Mouse (Mus musculus) stomach, postnatal 0 days (tissue): ENCODE results near the gene Msn. TPM values are rescaled to one million over a fixed set of nuclear protein-coding genes. Genes with fewer than 3 reads are reported as not detected.
A peak's percentile ranks its signal among the peaks of the same experiment; 100 is the strongest.

ENCODE experiments used
- ATAC-seq: fragments of 200-750 bp; cut with Nextera tagmentation; 2 replicates; pipeline ENCODE4 v1.8.0; 2017; ENCODE audit not compliant: low FRiP score, low TSS enrichment
- DNase-seq: peaks from one replicate; pipeline ENCODE4 v3.0.0-alpha.2; 2016; ENCODE audit warnings: low spot score
- H3K27ac ChIP-seq: fragments of 300-500 bp; sonication (generic); replicated peaks from 2 replicates; pipeline ENCODE4 v1.5.1; 2014; ENCODE audit warnings: mild to moderate bottlenecking, control low read depth
- H3K27me3 ChIP-seq: fragments of 300-500 bp; sonication (generic); 2 replicates; pipeline ENCODE4 v1.6.1; 2014; ENCODE audit warnings: low read length; ENCODE audit not compliant: control insufficient read depth, insufficient read depth
- H3K36me3 ChIP-seq: fragments of 300-500 bp; sonication (generic); 2 replicates; pipeline ENCODE4 v1.6.1; 2014; ENCODE audit warnings: low read length, mixed read lengths; ENCODE audit not compliant: control insufficient read depth, insufficient read depth
- H3K4me1 ChIP-seq: fragments of 300-500 bp; sonication (generic); replicated peaks from 2 replicates; pipeline ENCODE4 v1.6.1; 2014; ENCODE audit warnings: antibody characterized with exemption; ENCODE audit not compliant: control insufficient read depth, insufficient read depth
- H3K4me2 ChIP-seq: fragments of 300-500 bp; sonication (generic); replicated peaks from 2 replicates; pipeline ENCODE4 v1.6.1; 2014; ENCODE audit warnings: low read depth, mild to moderate bottlenecking, control low read depth, moderate library complexity
- H3K4me3 ChIP-seq: fragments of 300-500 bp; sonication (generic); 2 replicates; pipeline ENCODE4 v1.5.1; 2014; ENCODE audit warnings: low read depth, low read length, control low read depth
- H3K9ac ChIP-seq: fragments of 300-500 bp; sonication (generic); 2 replicates; pipeline ENCODE4 v1.6.1; 2014; ENCODE audit warnings: mild to moderate bottlenecking, low read length, control low read depth, mixed read lengths
- H3K9me3 ChIP-seq: fragments of 300-500 bp; sonication (generic); 2 replicates; pipeline ENCODE4 v1.6.1; 2016; ENCODE audit warnings: low read length; ENCODE audit not compliant: control insufficient read depth
- CTCF ChIP-seq: IDR thresholded peaks from 2 replicates; pipeline ENCODE4 v1.5.1; 2016; ENCODE audit warnings: antibody characterized with exemption, low read depth, mild to moderate bottlenecking, moderate library complexity
- EP300 ChIP-seq: optimal IDR thresholded peaks from 2 replicates; pipeline ENCODE3; 2016; ENCODE audit warnings: antibody characterized with exemption
- WGBS: fragments of 180-500 bp; shearing (Covaris S2); extraction: QIAGEN DNeasy Blood & Tissue Kit; methylation state at CpG from one replicate; pipeline ENCODE4 v1.1.7; 2014; 5-methylcytosine and 5-hydroxymethylcytosine counted together
- polyA plus RNA-seq: library from polyadenylated mRNA; unstranded; fragments of >200 nt; fragmentation: Nextera tagmentation; extraction: Ambion mirVana; gene quantifications from 2 replicates; pipeline ENCODE4 v1.2.1, GENCODE M21; 2015

Gene Msn
- polyA plus RNA-seq, 1 experiment from 2014 or later = 34.9 TPM

DNA sequence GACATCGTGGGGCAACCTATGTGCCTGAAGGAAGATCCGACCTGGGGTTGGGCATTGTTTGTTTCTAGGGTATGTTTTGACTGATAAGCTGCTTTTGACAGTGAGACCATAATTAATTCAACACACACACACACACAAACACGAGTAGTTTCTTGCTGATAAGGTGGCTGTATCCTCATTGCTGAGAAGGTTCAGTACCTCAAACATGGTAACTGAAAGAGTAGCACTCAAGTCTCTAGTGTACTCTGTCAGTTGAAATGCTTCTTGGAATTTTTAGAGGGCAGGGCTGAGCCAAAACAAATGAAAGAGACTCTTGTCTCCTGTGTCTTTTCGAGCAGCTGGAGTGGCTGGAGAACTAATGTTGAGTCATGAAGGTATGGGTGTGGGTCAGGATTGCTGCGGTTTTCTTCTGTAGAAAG is 38.4 kb downstream of the Msn start:
- Histone ChIP-seq H3K36me3 (no peaks in the 10 kb centered on the region), H3K27me3 (no peaks in the 10 kb centered on the region), H3K9ac (no peak overlapping the region), H3K27ac (no peak overlapping the region), H3K9me3 (no peaks in the 10 kb centered on the region), H3K4me3 (no peak overlapping the region), H3K4me1 (no peaks in the 10 kb centered on the region), H3K4me2 (no peak overlapping the region)
- DNase-seq (no peak), ATAC-seq (no peak)
- no peak for TF ChIP-seq EP300
- TF ChIP-seq CTCF = no peak
- WGBS = 36% methylated on average over 5 of the region's 5 CpGs

GRCm38 (mm10) chrX:96134840-96135580 is 39.2 kb downstream of the Msn start:
- 53% methylated on average over 6 of the region's 6 CpGs for WGBS
- H3K4me1 ChIP-seq = no peaks in the 10 kb centered on the region
- no peaks in the 10 kb centered on the region for H3K36me3 ChIP-seq
- TF ChIP-seq EP300 (no peak), CTCF (no peak)
- H3K4me3 ChIP-seq = no peak overlapping the region
- H3K27ac ChIP-seq = no peak overlapping the region; the same call in 1 of the 2 replicates
- no peak for DNase-seq
- no peaks in the 10 kb centered on the region for H3K27me3 ChIP-seq
- H3K9ac ChIP-seq = no peak overlapping the region
- H3K4me2 ChIP-seq = no peak overlapping the region
- H3K9me3 ChIP-seq = no peaks in the 10 kb centered on the region
- ATAC-seq = no peak

DNA sequence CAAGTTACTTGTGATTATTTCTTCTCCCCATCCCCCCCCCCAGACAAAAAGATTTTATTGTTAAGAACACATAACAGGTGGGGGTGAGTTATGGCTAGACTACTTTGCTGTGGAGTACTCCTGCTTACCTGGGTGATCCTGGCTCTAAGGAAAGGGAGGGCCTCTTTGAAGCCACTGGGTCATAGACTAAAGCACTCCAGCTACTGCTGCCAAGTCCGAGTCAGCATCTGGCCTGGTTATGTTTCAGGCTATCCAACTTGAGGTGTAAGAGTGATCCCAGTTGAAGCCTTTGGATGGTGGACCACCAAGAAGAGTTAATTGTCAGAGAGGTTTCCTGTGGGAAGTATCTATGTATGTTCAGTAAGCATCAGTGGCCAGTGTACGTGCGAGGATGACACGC is 39.7 kb downstream of the Msn start:
- TF ChIP-seq EP300 (no peak), CTCF (no peak)
- no peaks in the 10 kb centered on the region for H3K4me1 ChIP-seq
- 62% methylated on average over 4 of the region's 4 CpGs for WGBS
- H3K4me2 ChIP-seq = no peak overlapping the region
- no peak overlapping the region for H3K27ac ChIP-seq
- H3K9ac ChIP-seq = no peak overlapping the region
- H3K36me3 ChIP-seq = no peaks in the 10 kb centered on the region
- H3K27me3 ChIP-seq = no peaks in the 10 kb centered on the region
- no peak for DNase-seq
- no peak for ATAC-seq
- no peaks in the 10 kb centered on the region for H3K9me3 ChIP-seq
- H3K4me3 ChIP-seq = no peak overlapping the region

DNA sequence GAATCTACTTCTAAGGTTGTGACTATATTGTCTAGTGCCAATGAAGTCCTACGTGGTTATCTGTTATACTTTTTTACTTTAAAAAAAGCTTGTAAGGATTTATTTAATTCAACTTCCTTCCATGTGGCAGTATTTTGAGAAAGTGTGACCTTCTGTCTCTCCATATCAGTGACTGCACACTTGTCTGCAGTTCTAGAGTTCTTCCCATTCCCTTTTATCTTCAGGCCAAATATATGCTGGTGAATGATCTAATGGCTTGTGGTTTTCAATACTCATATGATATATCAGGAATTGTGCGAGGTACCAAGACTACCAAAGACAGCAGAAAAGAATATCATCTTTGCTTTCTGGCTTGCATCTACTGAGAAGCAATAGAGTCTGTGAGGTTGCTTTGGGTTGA is 43.4 kb downstream of the Msn start:
- whole genome bisulfite sequencing = 92% methylated on average over 2 of the region's 2 CpGs
- Histone ChIP-seq H3K4me3 (no peak overlapping the region), H3K27ac (no peak overlapping the region), H3K27me3 (no peaks in the 10 kb centered on the region), H3K4me1 (no peaks in the 10 kb centered on the region), H3K4me2 (no peak overlapping the region), H3K9me3 (no peaks in the 10 kb centered on the region), H3K36me3 (no peaks in the 10 kb centered on the region), H3K9ac (no peak overlapping the region)
- no peak for DNase-seq
- ATAC-seq = no peak
- no peak for TF ChIP-seq EP300
- no peak for TF ChIP-seq CTCF

GRCm38 (mm10) chrX:96144960-96145488 is 49.2 kb downstream of the Msn start:
- Histone ChIP-seq H3K9ac (no peak overlapping the region), H3K9me3 (no peaks in the 10 kb centered on the region), H3K4me1 (no peaks in the 10 kb centered on the region), H3K4me2 (no peak overlapping the region), H3K27ac (no peak overlapping the region), H3K4me3 (no peak overlapping the region), H3K27me3 (no peaks in the 10 kb centered on the region), H3K36me3 (no peaks in the 10 kb centered on the region)
- DNase-seq = no peak
- ATAC-seq = no peak
- TF ChIP-seq CTCF = peak; percentile 53
- no peak for TF ChIP-seq EP300
- 61% methylated on average over 3 of the region's 3 CpGs for WGBS

DNA sequence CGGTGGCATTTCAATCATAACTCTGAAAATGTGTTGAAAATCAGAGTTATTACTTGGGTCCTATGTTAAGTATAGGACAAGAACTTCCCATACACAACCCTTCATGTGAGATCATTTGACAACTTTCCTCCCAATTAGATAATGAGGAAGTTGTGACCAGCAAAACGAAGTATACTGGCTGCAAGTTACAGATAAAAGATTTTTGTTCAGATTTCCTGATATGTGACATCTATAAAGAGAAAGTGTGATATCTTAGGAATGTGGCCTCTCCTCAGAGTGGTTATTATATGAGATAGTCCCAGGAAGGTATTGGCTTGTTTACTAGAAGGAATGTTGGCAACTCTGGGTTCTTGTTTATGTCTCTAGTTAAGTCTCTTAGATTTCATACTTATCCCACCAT is 52.4 kb downstream of the Msn start:
- H3K27ac ChIP-seq = no peak overlapping the region
- H3K9me3 ChIP-seq = no peaks in the 10 kb centered on the region
- no peaks in the 10 kb centered on the region for H3K4me1 ChIP-seq
- ATAC-seq = no peak
- H3K27me3 ChIP-seq = no peaks in the 10 kb centered on the region
- WGBS = 75% methylated on average over 2 of the region's 2 CpGs
- H3K4me2 ChIP-seq = no peak overlapping the region
- H3K36me3 ChIP-seq = no peaks in the 10 kb centered on the region
- H3K9ac ChIP-seq = no peak overlapping the region
- TF ChIP-seq CTCF (no peak), EP300 (no peak)
- DNase-seq = no peak
- no peak overlapping the region for H3K4me3 ChIP-seq
